Mouse (Mus musculus) ES-E14 (cell line): ENCODE measurements at regions not wholly inside any gene's neighbourhood (a gene's known extent, or its start where the extent isn't known, plus 50 kb on each side); places are given as distances from the start of the nearest gene placed in this dataset.

Experiments used
- CHD2 ChIP-seq: IDR thresholded peaks from 2 replicates; pipeline ENCODE4 v1.6.1; 2014; ENCODE audit warnings: mild to moderate bottlenecking, low read depth, low read length, inconsistent platforms
- HCFC1 ChIP-seq: IDR thresholded peaks from 2 replicates; pipeline ENCODE4 v1.6.1; 2012; ENCODE audit warnings: low read length, inconsistent platforms, borderline replicate concordance; ENCODE audit not compliant: insufficient read depth
- MAFK ChIP-seq: IDR thresholded peaks from 2 replicates; pipeline ENCODE4 v1.6.1; 2014; ENCODE audit warnings: mild to moderate bottlenecking, low read depth, low read length, inconsistent platforms; ENCODE audit not compliant: insufficient read depth
- ZC3H11A ChIP-seq: IDR thresholded peaks from 2 replicates; pipeline ENCODE4 v1.6.1; 2012; ENCODE audit warnings: low read depth, mild to moderate bottlenecking, inconsistent platforms, low read length, borderline replicate concordance
- ZNF384 ChIP-seq: IDR thresholded peaks from 2 replicates; pipeline ENCODE4 v1.6.1; 2012; ENCODE audit warnings: low read depth, low read length, inconsistent platforms

GRCm38 (mm10) chr19:44651605-44652004, 89.0 kb downstream of the Hif1an start:
- TF ChIP-seq MAFK (no peak), ZC3H11A (no peak), HCFC1 (no peak), CHD2 (no peak), ZNF384 (no peak)
